Mouse (Mus musculus) adrenal gland, postnatal 4 days (tissue): ENCODE data around the gene Pou2f2. TPM values are rescaled to one million over a fixed set of nuclear protein-coding genes. Genes with fewer than 3 reads are reported as not detected.
"Not testable (repeated sequence)": the region's sequence is repeated elsewhere in the genome, so short reads cannot be mapped to it uniquely, and the experiment has no call there.

Experiments
- DNase-seq, 2 experiments: peaks; one replicate each; pipeline ENCODE4 v3.0.0; 2021 to 2022; ENCODE audit warnings: low spot score in 2 of 2, mixed read lengths in 2 of 2
- microRNA-seq: library from miRNA; unstranded; fragments of <30 nt; microRNA quantifications from one replicate; pipeline ENCODE4 v1.2.0, GENCODE M21; 2021
- total RNA-seq, 2 experiments: library from RNA; stranded (reverse); gene quantifications; 2 replicates each; pipeline ENCODE4 v1.2.3; 2021

The Pou2f2 gene
- total RNA-seq, 2 experiments from 2014 or later, result 3.7 to 4.1 TPM

DNA sequence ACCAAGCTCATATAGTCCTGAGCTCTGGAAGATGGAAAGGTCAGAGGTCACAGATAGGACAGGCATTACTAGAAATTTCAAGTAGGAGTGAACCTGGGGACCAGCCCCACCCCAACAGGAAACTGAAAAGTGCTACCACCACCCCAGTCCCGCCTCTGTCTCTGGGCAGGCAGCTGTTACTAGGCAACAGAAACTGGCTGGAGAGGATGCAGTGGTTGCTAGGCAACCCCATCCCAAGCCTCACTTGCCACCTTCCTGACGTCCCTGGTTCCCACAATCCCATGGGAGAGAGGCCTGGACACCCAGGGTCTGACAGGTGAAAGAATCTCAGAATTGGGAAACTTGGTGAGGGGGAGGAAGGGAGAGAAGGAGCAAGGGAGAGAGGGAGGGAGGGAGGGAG is 110.8 kb downstream of the Pou2f2 start:
- DNase-seq, result no peak

GRCm38 (mm10) chr7:25067909-25068656 is 111.4 kb downstream of the Pou2f2 start:
- no peak for DNase-seq

DNA sequence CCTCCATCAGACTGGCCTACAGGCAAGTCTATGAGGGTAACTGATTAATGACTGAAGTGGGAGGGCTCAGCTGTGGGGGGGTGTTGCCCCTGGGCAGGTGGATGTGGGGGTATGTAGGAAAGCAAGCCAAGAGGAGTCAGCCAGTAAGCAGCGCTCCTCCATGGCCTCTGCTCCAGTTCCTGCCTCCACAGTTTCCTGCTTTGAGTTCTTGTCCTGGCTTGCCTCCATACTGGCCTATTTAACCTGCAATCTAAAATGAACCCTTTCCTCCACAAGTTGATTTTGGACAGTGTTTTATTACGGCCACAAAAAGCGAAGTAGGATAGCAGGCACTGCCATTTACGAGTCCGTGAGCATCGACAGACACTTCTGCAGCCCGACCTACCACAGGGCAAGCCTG is 112.2 kb downstream of the Pou2f2 start:
- no peak for DNase-seq

DNA sequence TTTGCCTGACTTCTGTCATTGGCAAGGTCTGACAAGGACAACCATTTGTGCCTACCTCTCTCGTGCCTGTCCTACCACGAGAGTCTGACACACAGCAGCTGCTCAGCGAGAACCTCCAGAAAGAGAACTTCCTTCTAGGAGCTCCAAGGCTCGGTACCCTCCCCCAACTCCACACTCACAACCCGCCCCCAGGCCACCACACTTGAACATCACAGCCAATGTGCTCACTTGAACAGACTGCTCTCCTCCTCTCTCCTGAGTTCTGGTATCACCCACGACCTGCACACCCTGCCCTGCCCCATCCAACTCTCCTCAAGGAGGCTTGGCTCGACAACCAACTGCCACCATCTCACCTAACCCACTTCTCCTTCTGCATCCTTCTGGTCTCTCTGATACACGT is 115.6 kb downstream of the Pou2f2 start:
- DNase-seq, result no peak

DNA sequence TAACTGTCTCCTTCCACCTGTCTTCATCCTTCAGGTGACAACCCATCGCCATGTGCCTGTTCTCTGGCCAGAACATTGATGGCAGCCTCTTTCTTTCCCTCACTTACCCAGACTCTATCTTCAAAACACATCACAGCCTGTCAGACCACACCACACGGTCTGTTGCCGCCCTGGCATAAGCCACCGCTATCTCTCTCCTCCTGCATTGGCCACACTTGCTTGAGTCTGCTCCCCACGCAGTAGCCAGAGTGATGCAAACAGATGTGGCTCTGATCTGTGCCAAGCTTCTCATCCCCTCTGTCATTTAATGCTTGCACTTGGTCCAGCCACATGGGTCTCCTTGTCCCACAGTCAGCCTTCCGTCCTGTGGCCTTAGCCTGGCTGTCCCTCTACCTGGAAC is 116.2 kb downstream of the Pou2f2 start:
- DNase-seq, result no peak

GRCm38 (mm10) chr7:25058836-25059235 is 120.7 kb downstream of the Pou2f2 start:
- DNase-seq, result no peak

DNA sequence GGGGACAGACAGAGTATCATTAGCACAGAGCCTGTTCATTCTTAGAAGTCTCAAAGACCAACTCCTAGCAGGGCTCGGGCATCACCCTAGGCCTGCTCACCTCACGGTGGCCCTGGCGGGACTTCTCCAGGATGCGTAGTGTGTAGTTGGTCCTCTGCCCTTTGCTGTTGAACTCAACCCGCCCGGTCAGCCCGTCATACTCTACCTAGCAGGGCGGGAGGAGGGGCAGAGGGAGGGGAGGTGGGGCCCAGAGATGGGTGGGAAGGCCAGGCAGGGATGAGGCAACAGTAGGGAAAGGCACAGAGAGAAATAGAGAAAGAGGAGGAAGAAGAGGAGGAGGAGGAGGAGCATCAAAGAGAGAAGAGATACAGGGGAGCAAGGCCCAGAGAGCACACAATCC is 121.1 kb downstream of the Pou2f2 start:
- no peak for DNase-seq

DNA sequence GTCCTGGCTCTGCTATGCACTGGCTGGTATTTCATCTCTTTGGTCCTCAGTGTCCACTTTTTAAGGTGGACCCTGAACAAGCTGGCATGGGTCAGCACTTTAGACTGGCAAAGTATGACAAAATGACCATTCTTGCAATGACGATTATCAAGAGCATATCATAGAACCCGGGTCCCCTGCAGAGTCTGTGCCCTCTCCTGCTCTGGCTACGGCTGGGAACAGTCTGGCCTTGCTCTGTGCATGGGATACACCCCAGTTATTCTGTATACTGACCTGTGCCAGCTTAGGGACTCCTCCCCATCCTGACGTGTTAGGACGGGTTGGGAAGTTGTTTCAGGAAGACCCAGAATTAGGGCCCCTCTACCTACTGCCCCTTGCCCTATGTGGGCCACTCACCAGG is 121.6 kb downstream of the Pou2f2 start:
- no peak for DNase-seq

DNA sequence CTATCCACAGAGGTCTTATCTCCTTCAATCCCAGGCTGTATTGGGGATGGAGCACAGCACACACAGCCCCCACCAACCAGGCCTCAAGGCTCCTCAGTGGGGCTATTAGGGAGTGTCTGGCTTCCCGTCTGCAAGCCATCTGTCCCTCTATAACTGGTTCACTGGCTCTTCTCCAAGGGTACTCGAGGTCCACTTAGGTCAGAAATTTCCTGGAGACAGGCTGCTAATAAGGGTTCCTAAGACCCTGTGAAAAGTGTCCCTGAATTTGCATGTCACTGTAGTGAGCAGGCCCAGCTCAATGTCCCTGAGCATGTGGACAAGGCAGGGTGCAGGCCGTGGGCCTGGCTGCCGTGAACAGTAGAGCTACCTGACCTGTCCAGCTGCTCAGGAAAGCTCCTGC is 122.6 kb downstream of the Pou2f2 start:
- no peak for DNase-seq

DNA sequence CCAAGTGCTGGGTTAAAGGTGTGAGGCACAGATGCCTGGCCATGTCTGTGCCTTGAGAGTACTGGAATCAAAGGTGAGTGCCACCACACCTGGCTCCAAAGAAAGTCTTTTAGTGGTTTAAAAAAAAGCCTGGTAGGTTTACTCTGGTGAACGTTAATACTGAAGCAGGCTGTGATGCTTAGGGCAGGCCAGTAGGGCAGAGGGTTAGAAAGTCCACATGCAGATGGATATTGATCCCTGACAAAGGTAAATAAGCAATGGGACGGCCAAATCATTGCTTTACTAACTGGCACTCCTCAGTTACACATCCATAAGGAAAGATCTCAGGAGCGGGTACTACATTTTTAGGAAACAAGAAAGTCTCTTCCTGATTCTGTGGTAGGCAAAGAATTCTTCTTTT is 126.9 kb downstream of the Pou2f2 start:
- no peak for DNase-seq

- no peak for DNase-seq
These were observed 130.1 kb downstream of the Pou2f2 start for GRCm38 (mm10) chr7:25049295-25049930.

GRCm38 (mm10) chr7:25047363-25047762 is 132.2 kb downstream of the Pou2f2 start:
- DNase-seq, result no peak

- DNase-seq, result not testable (repeated sequence)
These were observed 134.9 kb downstream of the Pou2f2 start for GRCm38 (mm10) chr7:25044599-25044998.

DNA sequence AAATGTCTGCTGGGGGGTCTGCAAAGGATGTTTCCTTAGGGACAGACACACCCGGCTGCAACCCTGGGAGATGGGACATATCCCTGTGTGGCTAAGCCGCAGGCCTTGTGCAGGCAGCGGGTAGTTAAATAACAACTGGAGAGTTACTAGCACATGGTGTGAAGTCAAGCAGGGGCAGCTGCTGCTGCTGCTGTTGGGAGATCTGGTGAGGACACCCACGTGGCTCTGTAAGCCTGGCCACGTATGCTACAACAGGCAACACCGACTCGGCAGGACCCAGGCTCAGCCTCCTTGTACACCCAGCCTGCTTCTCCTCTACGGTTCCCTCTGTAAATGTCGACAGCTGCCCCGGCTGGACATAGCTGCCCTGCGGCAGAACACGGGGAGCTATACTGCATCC is 137.6 kb downstream of the Pou2f2 start:
- no peak for DNase-seq

Small RNAs within 50 kb of the gene (microRNA-seq; reads per million reads assigned to microRNA genes)
- gene Mir6537 (not detected), gene Mir7048 (not detected)

Other genes with a start within 250 kb of the Pou2f2 start
- not detected for gene Gm4881, start 235.2 kb downstream of the Pou2f2 start, total RNA-seq
- gene Rabac1, start 207.0 kb downstream of the Pou2f2 start, total RNA-seq, result 100 to 1,000 TPM; 204 to 208 TPM
- 10 to 100 TPM; 66.4 to 69.0 TPM for gene Atp1a3, start 173.8 kb downstream of the Pou2f2 start, total RNA-seq
- gene Grik5, start 107.4 kb downstream of the Pou2f2 start, total RNA-seq, result 10 to 100 TPM; 38.1 to 45.1 TPM
- gene Zfp574, start 107.2 kb downstream of the Pou2f2 start, total RNA-seq, result 10 to 100 TPM; 22.3 to 24.4 TPM
- 10 to 100 TPM; 15.6 to 16.4 TPM for gene Dedd2, start 40.9 kb upstream of the Pou2f2 start, total RNA-seq
- 10 to 100 TPM; 15.9 to 16.3 TPM for gene Zfp526, start 41.7 kb upstream of the Pou2f2 start, total RNA-seq
- gene Gsk3a, start 58.1 kb upstream of the Pou2f2 start, total RNA-seq, result 10 to 100 TPM; 84.8 to 89.3 TPM
- 10 to 100 TPM; 47.5 to 50.4 TPM for gene Erf, start 71.0 kb upstream of the Pou2f2 start, total RNA-seq
- 100 to 1,000 TPM; 162 to 174 TPM for gene Cic, start 88.0 kb upstream of the Pou2f2 start, total RNA-seq
- 10 to 100 TPM; 62.9 to 70.0 TPM for gene Pafah1b3, start 118.3 kb upstream of the Pou2f2 start, total RNA-seq
- gene Prr19, start 121.7 kb upstream of the Pou2f2 start, total RNA-seq, result not detected
- 1 to 10 TPM; 4.0 to 5.4 TPM for gene Tmem145, start 126.4 kb upstream of the Pou2f2 start, total RNA-seq
- gene Megf8, start 137.4 kb upstream of the Pou2f2 start, total RNA-seq, result 10 to 100 TPM; 51.4 to 55.6 TPM
- not detected for gene Cnfn, start 190.0 kb upstream of the Pou2f2 start, total RNA-seq
- 100 to 1,000 TPM; 139 to 178 TPM for gene Lipe, start 219.0 kb upstream of the Pou2f2 start, total RNA-seq
- not detected for gene Cxcl17, start 233.2 kb upstream of the Pou2f2 start, total RNA-seq